Mouse (Mus musculus) T-helper 1 cell (primary cell): ENCODE measurements around the gene Frmd7.

Experiments used
- in situ Hi-C: fragments of 300-600 bp; cut with MboI, MseI; formaldehyde crosslinking; loops from one replicate; pipeline ENCODE4 v1.15.1; 2025; ENCODE audit warnings: high pct_unique_total_duplicates

Frmd7 gene

DNA sequence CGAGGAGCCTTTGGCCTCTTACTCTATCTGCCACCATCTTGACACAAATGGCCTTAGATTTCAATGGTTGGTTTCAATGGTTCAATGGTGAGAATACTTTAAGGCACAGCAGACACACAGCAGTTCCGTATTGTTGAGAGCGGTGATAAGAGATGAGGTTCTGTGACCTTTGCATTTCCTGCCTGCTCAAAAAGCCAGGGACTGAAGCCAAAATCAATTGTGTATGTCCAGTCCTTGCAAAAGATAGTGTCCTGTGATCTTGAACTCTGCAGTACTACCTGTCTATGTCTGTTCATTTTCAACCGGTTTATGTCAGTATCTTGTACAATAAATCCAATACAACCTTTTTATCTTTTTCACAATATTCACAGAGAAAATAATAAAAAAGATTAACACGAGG lies 77.8 kb downstream of the Frmd7 start:
- in situ Hi-C loops: no loop called here

DNA sequence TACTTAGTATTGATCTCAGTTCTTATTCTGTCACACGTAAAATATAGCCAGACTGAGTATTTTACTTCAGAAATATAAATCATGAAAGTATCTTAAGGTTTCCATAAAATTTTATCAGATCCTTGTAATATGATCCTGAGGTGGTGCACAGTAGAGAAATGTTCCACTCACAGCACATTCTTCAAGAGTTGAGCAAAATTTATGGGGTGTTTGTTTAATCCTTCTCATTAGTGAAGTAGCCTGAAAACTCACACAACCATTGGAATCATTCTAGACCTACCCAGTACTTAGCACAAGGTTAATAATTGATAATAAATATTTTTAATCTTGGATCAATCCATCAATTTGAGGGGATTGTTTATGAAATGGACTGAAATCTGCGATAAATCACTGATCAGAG lies 78.7 kb downstream of the Frmd7 start:
- in situ Hi-C loops: no loop called here

DNA sequence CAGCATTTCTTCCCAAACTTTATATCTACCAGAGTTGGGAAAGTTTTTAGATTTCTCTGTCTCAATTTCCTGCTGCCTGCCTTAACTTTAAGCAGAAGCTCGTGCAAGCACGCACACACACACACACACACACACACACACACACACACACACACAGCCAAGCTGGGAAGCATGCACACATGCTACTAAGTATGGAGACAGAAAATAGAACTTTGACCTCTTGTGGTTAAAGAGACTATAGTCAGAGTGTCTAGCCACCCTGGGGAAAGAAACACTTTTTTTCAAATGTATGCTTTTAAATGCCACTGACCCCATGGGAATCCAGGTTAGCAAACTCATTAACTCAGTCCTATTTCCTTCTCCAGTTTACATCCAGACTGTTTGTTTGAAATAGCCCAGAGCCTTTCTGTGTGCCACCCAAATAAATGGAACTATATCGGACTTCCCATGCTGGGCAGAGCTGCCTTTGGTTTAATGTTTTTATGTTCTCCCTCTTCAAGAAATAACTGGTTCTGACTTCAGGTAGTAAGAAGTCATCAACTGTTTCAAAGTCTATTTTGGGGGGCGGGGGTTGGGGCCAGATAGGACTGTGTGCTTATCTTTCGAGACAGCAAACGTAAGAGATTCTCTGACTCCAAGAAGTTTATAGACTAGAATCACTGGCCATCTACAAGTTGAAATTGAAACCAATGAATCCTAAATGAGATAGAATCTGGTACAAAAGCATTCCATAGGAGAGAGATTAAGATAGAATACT lies 91.9 kb downstream of the Frmd7 start:
- in situ Hi-C loops: no loop called here
